Mouse (Mus musculus) right cerebral cortex, postnatal 25 days (tissue): ENCODE results near the gene Rtel1.

ENCODE experiments used
- DNase-seq: peaks from one replicate; pipeline ENCODE4 v3.0.0; 2022

Gene Rtel1

GRCm38 (mm10) chr2:181332542-181332941 lies 13.0 kb downstream of the Rtel1 start:
- DNase-seq = no peak

- peak; percentile 37 for DNase-seq
Observed at GRCm38 (mm10) chr2:181334023-181334422, 14.5 kb downstream of the Rtel1 start.

- no peak for DNase-seq
Observed at GRCm38 (mm10) chr2:181340426-181340825, 20.9 kb downstream of the Rtel1 start.

DNA sequence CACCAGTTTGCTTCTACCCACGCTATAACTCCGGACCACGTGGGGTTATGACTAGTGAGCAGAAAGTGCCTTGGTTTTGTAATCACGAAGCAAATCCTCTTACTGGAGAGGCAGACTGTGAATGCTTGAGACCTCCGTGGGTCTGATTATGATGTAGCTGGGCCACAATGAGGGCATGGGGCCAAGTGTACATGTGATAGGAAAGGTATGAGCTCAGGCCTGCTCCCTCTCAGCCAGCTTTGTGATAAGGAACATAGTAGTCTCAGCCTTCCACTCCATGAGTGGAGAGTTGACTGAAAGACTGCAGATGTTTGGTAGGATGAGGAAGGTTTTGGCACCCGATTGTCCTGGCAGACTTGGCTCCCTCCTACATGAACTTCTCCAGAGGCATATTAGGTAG lies 23.2 kb downstream of the Rtel1 start:
- no peak for DNase-seq

DNA sequence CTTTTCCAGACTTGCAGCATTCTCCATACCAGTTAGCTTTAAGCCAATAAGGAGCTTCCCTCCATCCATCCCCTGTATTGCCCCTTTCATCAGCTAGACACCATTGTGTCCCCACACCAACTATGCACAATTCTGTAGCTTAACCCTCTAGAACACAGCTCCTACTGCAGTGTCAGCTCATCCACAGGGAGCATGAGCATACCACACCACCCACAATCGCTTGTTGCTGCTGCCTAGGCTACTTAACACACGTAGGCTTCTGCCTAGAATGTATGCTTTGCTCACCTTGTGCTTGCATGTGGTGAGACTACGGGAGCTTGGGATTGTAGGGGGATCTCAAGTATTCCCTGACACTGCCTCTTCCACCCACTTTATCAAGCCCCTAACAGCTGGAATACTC lies 37.2 kb downstream of the Rtel1 start:
- DNase-seq = no peak

DNA sequence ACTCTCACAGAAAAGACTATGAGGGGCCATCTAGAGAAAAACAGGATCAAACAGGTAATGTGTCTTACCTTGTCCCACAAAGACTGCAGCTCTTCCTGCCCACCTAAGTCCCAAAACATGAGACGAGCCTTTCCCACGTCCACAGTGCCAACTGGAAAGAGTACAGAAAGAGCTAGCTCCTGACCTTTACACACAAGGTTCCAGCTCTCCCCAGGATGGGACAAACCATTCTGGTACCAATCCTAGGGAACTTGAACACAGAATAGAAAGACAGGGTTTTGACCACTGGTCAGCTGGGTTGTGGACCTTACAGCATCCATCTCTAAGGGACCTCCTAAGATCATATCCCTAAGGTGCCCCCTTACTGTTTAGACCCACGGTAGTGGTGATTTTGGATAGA lies 44.4 kb downstream of the Rtel1 start:
- no peak for DNase-seq

DNA sequence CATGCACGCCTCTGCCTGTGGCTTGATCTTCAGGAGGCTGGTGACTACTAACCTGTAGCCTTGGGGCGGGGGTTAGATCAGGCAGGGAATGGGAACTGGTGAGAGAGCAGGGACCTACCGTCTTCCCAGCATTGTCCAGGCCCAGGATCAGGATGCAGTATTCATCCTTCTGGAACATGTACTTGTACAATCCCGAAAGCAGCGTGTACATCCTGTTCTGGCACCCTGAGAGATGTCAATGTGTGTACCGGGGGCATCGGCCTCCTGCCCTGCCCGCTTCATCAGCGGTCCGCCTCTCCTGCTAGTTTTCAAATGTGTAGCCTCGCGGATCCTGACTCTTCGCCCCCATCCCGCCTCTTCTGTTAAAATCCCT lies 44.9 kb downstream of the Rtel1 start:
- no peak for DNase-seq

- DNase-seq = peak; percentile 93
Observed at GRCm38 (mm10) chr2:181364860-181365596, 45.5 kb downstream of the Rtel1 start, which contains the start of the genes Zgpat and Arfrp1. Gene Zgpat, plus strand, starts transcription at chr2:181364928. Gene Arfrp1, minus strand, starts transcription at chr2:181365404.

GRCm38 (mm10) chr2:181365655-181366075 lies 46.1 kb downstream of the Rtel1 start:
- DNase-seq = no peak

DNA sequence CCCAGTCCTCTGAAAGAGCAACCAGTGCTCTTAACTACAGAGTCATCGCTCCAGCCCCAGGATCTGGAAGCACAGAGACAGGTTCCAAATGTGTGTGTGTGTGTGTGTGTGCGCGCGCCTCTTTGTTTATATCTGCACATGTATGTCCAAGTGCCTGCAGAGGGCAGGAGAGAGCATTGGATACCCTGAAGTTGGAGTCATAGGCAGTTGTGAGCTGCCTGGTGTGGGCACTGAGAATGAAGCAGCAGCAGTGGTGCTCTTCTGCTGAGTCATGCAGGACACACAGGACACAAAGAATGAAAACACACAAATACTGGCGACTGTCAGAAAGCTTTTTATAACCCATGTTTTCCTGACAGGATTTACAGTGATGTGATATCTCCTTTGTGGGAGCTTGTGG lies 50.5 kb downstream of the Rtel1 start:
- DNase-seq = no peak

- no peak for DNase-seq
Observed at GRCm38 (mm10) chr2:181375787-181376186, 56.2 kb downstream of the Rtel1 start.

DNA sequence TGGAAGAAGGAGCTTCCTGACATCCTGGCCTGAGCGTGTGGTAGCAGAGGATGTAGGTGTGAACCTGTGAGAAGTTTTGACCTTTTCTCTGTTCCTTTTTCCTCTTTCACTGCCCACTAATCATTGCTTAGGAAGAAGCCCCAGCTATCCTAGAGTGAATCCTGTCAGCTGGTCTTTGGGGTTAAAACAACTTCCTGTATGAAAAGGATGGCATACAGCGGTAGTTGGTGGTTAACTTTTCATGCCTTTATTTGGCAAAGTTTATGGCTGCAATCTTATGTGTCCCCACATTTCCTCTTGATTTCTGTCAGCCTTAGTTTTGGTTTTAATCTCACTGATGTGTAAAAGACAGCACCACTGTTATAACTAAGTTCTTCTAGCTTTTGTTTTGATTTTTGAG lies 57.7 kb downstream of the Rtel1 start:
- DNase-seq = no peak

GRCm38 (mm10) chr2:181378701-181379100 lies 59.2 kb downstream of the Rtel1 start:
- DNase-seq = no peak

GRCm38 (mm10) chr2:181379778-181380177 lies 60.2 kb downstream of the Rtel1 start, which contains the start of gene Lime1:
Gene Lime1, plus strand, starts transcription at chr2:181380078.
- DNase-seq = no peak

DNA sequence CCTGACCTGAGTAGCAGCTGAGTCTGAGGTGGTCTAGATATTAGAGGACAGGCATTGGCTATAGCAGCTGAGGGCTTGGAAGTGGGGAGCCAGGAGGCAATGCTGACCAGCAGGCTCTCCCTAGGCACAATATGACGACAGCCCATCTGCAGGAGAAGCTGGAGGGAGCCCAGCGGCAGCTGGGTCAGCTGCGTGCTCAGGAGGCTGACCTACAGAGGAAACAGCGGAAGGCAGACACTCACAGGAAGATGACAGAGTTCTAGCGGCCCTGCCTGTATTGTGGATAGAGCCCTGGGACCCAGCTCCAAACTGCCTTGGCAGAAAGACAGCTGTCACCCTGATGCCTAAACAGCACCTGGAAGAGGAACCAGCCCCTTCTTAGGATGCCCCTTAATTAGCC lies 60.7 kb downstream of the Rtel1 start:
- DNase-seq = no peak

GRCm38 (mm10) chr2:181381107-181381506 lies 61.6 kb downstream of the Rtel1 start:
- DNase-seq = no peak

- no peak for DNase-seq
Observed at GRCm38 (mm10) chr2:181381631-181382306, 62.2 kb downstream of the Rtel1 start.

- no peak for DNase-seq
Observed at GRCm38 (mm10) chr2:181384463-181384862, 64.9 kb downstream of the Rtel1 start.

- DNase-seq = no peak
Observed at GRCm38 (mm10) chr2:181384919-181385391, 65.4 kb downstream of the Rtel1 start.

DNA sequence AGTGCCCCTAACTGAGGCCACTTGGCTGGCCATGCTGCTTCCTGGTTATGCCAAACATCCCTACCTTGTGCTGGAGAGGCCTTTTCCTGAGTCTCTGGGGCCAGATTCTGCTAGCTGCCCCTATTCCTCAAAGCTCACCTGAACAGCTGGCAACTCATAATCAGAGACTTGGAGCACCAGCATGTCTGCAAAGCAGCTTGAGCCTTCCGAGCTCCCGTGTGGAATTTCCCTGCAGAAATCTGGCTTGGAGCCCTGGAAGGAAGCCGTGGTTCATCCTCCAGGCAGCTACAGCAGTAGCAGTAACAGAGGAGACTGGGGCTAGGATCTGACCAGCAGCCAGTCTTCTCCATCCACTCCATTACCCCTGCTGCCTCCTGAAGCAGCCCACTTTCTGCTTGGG lies 66.3 kb downstream of the Rtel1 start:
- DNase-seq = peak; percentile 73

DNA sequence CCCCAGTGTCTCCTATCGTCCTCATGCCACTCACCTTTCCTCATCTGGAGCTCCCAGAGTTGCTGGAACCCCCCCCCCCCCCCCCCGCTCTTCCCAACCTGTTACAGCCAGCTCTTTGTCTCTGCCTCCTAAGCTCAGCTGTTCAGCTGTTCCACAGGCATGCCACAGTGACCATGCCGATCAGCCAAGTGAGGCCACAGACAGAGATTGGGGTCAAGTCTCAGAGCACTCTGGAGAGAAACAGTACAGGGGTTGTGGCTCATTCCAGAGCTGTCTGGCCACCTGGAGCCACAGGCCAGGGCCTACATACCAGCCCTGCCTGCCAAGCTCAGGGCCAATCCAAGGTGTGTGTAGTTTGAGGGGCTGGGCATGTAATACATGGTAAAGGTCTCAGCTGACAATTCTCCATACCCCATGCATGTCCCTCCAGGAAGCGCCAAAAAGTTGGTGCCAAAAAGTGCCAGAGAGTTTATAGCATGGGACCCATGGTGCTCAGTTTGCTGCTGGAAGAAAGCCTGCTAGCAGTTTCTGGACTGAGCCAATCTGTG lies 67.2 kb downstream of the Rtel1 start:
- no peak for DNase-seq

DNA sequence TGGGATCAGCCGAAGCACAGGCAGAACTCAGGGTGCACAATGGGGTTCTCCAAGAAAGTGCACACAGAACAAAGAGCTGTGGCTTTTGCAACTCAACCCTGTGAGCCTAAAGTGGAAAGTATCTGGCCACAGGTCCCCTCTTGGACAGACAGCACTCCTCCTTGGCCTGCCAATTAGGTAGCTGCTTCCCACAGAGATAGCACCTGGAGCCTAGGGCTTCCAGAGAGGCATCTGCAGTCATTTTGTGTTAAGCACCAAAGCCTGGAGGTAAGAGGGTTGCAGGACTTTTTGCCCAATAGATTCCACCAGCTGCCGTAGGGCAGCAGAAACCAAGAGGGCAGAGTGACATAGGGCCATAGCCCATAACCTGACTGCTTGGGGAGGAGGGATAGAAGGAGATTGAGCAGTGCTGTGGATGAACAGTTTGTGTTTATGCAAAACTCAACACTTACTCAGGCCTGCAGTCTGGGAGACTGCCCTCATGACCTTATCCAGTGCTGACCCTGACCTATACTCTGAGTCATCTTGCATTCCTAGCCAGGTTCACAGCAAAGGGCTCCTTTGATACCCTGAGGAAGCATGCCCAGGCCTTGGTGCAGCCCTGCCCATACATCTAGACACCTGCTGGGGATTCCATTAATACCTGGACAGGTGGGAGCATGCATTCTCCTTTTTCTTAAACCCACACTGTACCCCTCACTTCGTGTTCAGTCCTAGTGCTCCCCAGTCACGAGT lies 70.8 kb downstream of the Rtel1 start:
- DNase-seq = no peak

DNA sequence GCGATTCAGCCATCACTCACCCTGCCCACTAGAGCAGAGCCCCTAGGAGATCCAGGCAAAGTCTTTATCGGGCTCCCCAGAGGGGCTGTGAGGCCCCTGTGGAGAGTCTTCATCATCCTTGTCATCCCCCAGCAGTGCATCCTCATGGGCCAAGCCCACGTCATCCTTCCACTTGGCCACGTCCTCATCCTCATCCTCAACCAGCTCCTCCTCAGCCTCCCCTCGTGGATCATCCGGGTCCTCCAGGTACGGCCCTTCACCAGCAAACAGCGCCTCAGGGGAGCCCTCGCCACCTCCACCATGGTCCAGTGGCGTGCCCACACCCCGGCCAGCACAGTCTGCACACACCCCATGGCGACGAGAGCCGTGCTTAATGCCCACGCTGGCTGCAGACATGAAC lies 71.5 kb downstream of the Rtel1 start:
- DNase-seq = no peak
